ENCODE assay signal across 8 mouse cellular contexts in genomic region chr6:148046881-148047649, GRCm38 (mm10). TPM values are rescaled to one million over a fixed set of nuclear protein-coding genes. Genes with fewer than 3 reads are reported as not detected.
A peak's percentile ranks its signal among the peaks of the same experiment; 100 is the strongest.
DNase-seq lines count a peak whose midpoint lies in the region; ATAC-seq and TF ChIP-seq lines count a peak whose summit lies in the region.

Gene Far2, plus strand, starts transcription at chr6:148047259.

- no peak within 1 kb of the TSS for H3K27ac ChIP-seq in lung, embryonic 14.5 days (ENCODE audit: low read depth)
- H3K27ac ChIP-seq in midbrain, embryonic 15.5 days: peak within 1 kb of the TSS; percentile 75

- peak within 1 kb of the TSS; percentile 56 for H3K9ac ChIP-seq in lung, embryonic 14.5 days
- H3K9ac ChIP-seq in midbrain, embryonic 15.5 days: peak within 1 kb of the TSS; percentile 49

- 2% methylated on average over 34 of the region's 34 CpGs for WGBS in lung, embryonic 14.5 days
- 3% methylated on average over 34 of the region's 34 CpGs for WGBS in midbrain, embryonic 15.5 days

- no peaks in the 10 kb centered on the region for H3K4me1 ChIP-seq in lung, embryonic 14.5 days (ENCODE audit: insufficient read depth)
- peaks cover 7% of the 10 kb centered on the region; the same call in 1 of the 2 replicates for H3K4me1 ChIP-seq in midbrain, embryonic 15.5 days

- no peaks in the 10 kb centered on the region for H3K36me3 ChIP-seq in lung, embryonic 14.5 days (ENCODE audit: insufficient read depth)
- H3K36me3 ChIP-seq in midbrain, embryonic 15.5 days (replicated peaks): no peaks in the 10 kb centered on the region

- TF ChIP-seq CTCF in lung, embryonic 14.5 days (IDR thresholded peaks at IDR 0.05; ENCODE audit: low read depth): no peak

- peak; percentile 85 for ATAC-seq in lung, embryonic 14.5 days (ENCODE audit: insufficient read depth)
- ATAC-seq in midbrain, embryonic 15.5 days (replicated peaks): peak; percentile 91

- peaks cover 13% of the 10 kb centered on the region for H3K27me3 ChIP-seq in lung, embryonic 14.5 days (ENCODE audit: insufficient read depth, low read length)
- no peaks in the 10 kb centered on the region for H3K27me3 ChIP-seq in midbrain, embryonic 15.5 days (replicated peaks)

- H3K4me3 ChIP-seq in lung, embryonic 14.5 days (ENCODE audit: low read depth, low read length): peak within 1 kb of the TSS; percentile 41
- H3K4me3 ChIP-seq in midbrain, embryonic 15.5 days: peak within 1 kb of the TSS; percentile 44

- H3K4me2 ChIP-seq in lung, embryonic 14.5 days: peak within 1 kb of the TSS; percentile 84
- H3K4me2 ChIP-seq in midbrain, embryonic 15.5 days: peak within 1 kb of the TSS; percentile 58

- DNase-seq in lung, embryonic 14.5 days: peak; percentile 60
- no peak for DNase-seq in lung, postnatal 25 days (ENCODE audit: low spot score)
- DNase-seq in cerebellum, postnatal 25 days: peak; percentile 71 to 75
- DNase-seq in frontal cortex, postnatal 36 days (ENCODE audit: low spot score in 2 of 2): peak; percentile 50 to 58
- peak; percentile 39 to 45 for DNase-seq in layer of hippocampus, postnatal 36 days
- DNase-seq in spleen, adult 12 weeks (ENCODE audit: low spot score): no peak
- DNase-seq in thymus, postnatal 14 days: no peak

- no peaks in the 10 kb centered on the region for H3K9me3 ChIP-seq in lung, embryonic 14.5 days (ENCODE audit: low read depth, low read length)
- no peaks in the 10 kb centered on the region for H3K9me3 ChIP-seq in midbrain, embryonic 15.5 days

RNA-seq across cellular contexts. Expression of gene Far2, which starts in this region (rescaled TPM):
- polyA plus RNA-seq in lung, embryonic 14.5 days (2014; fragmentation: Nextera tagmentation; extraction: Ambion mirVana): 12.9 and 13.3 TPM in 2 replicates
- total RNA-seq in layer of hippocampus, postnatal 36 days (2021): 10 to 100 TPM; 14.3 to 16.1 TPM
- polyA plus RNA-seq in midbrain, embryonic 15.5 days (2015; fragmentation: Nextera tagmentation; extraction: Ambion mirVana): 23.9 and 24.7 TPM in 2 replicates

Comparison
In these comparisons a context has a peak if more than half of its experiments do, and no peak if none do; other contexts are left out.
1. DNase-seq: peak in lung, embryonic 14.5 days (single experiment), cerebellum, postnatal 25 days (2 of 2), frontal cortex, postnatal 36 days (2 of 2) and layer of hippocampus, postnatal 36 days (2 of 2); none in lung, postnatal 25 days (single experiment), spleen, adult 12 weeks (single experiment) and thymus, postnatal 14 days (single experiment).